Mouse (Mus musculus) thymus, postnatal 0 days (tissue): ENCODE measurements around the gene Platr17. TPM values are rescaled to one million over a fixed set of nuclear protein-coding genes. Genes with fewer than 3 reads are reported as not detected.
"Not testable (repeated sequence)": the region's sequence is repeated elsewhere in the genome, so short reads cannot be mapped to it uniquely, and the experiment has no call there.

Experiments used
- DNase-seq: peaks from one replicate; pipeline ENCODE4 v3.0.0-alpha.2; 2015; ENCODE audit warnings: low spot score
- polyA plus RNA-seq: library from polyadenylated mRNA; unstranded; fragments of >200 nt; fragmentation: Nextera tagmentation; extraction: Ambion mirVana; gene quantifications from 2 replicates; pipeline ENCODE4 v1.2.1, GENCODE M21; 2015

The Platr17 gene
- polyA plus RNA-seq, 1 experiment from 2014 or later = 1.9 TPM

- no peak for DNase-seq
Observed at GRCm38 (mm10) chr17:33902079-33902478, 2.9 kb upstream of the Platr17 start.

GRCm38 (mm10) chr17:33902491-33902890 lies 2.4 kb upstream of the Platr17 start:
- no peak for DNase-seq

GRCm38 (mm10) chr17:33903911-33904651 lies 854 bp upstream of the Platr17 start:
- DNase-seq = not testable (repeated sequence)

DNA sequence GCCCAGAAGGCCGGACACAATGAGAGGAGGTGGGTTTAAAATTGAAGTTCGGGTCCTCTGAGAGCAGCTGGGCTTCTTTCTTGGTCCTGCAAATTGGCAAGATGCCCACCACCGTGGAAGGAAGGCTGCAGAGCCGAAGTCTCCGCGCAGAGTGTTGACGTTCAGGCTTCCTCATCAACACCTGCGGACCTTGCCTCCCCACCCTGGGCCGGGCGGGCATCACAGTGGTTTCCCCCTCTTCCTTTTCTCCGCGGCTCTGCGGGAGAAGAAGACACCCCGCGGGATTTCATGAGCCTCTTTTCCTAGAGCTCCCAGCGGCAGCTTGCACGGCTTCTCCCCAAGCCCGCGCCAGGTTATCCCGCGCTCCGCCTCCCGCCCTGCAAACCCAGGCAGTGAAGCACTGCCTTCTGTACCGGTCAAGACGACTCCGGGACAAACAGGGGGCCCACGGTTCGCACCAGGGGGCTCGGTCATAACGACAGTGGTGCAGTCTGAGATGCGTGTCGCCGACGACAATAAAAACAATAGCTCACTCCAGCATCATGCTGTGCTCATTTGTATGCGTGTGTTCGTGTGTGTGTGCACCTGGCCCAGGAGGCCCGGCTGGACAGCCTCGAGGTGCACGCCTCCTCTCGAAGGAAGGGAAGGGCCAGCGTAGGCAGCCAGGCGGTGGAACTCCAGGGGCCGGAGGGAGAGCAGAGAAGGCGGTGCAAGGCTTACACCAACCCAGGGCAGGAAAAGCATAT lies 3.6 kb downstream of the Platr17 start:
- DNase-seq = peak; percentile 19

DNA sequence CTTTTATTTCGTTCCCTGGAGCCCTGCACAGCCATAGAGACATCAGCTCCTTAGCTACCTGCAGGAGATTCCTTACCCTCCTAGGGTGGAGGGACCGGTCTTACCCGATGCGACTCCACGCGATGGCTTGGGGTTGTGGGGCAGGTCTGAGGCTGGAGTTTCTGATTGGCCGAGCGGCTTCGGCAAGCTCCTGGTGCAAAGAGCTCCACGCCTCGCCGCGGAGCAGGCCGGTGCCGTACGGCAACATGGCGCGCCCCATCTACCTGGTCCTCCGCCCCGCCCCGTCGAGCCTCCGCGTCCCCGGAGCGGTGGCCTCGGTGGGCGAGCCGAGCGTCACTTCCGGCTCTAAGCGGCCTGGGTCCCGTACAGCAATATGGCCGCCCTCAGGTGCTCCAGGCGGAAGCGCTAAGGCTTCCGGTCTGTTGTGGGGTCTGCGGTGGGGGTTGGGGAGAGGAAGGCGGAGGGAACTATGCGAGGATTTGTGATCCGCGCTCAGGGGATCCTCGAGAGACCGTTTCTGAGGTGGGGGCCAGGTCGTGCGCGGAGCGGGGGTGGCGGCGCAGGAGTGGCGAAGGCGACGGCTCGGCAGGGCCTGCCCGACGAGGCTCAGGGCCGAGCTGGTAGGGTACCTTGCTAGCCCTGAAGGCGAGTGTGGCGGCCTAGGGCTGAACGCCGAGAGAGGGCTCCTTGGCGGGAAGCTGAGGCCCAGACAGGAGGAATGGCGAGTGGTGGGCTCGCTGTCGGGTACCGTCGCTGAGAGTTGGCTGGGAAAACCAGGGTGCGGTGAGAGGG lies 4.3 kb downstream of the Platr17 start, which contains the start of gene Daxx:
Daxx (plus strand) TSS at position 338 of the 792 bp plus-strand sequence.
- peak; percentile 99 for DNase-seq

GRCm38 (mm10) chr17:33909869-33910250 lies 4.9 kb downstream of the Platr17 start:
- peak; percentile 46 for DNase-seq

- DNase-seq = peak; percentile 29
Observed at GRCm38 (mm10) chr17:33910346-33911051, 5.6 kb downstream of the Platr17 start.

- no peak for DNase-seq
Observed at GRCm38 (mm10) chr17:33911052-33911812, 6.3 kb downstream of the Platr17 start.

- DNase-seq = no peak
Observed at GRCm38 (mm10) chr17:33911813-33912414, 7.0 kb downstream of the Platr17 start.

DNA sequence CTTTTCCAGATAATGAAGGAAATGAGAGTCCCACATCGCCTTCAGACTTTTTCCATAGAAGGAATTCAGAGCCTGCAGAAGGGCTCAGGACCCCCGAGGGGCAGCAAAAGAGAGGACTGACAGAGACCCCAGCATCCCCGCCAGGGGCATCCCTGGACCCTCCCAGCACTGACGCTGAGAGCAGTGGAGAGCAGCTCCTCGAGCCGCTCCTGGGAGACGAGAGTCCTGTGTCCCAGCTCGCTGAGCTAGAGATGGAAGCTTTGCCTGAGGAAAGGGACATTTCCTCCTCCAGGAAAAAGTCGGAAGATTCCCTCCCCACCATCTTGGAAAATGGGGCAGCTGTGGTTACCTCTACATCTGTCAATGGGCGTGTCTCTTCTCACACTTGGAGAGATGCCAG lies 8.3 kb downstream of the Platr17 start:
- DNase-seq = no peak

GRCm38 (mm10) chr17:33913905-33914304 lies 9.0 kb downstream of the Platr17 start:
- no peak for DNase-seq

DNA sequence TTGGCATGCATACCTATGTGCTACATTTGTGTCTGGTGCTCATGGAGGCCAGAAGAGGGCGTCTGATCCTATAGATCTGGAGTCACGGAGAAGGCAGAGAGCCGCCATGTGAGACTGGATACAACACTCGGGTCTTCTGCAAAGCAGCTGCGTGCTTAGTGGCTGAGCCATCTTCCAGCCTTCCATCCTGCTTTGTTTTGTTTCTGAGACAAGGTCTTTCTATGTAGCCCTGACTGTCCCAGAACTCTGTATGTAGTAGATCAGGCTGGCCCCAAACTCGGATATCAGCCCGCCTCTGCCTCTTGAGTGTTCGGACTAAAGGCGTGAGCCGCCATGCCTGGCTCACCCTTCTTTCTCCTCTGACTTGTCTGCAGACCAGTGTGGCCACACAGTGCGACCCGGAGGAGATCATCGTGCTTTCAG lies 10.0 kb downstream of the Platr17 start:
- DNase-seq = no peak

DNA sequence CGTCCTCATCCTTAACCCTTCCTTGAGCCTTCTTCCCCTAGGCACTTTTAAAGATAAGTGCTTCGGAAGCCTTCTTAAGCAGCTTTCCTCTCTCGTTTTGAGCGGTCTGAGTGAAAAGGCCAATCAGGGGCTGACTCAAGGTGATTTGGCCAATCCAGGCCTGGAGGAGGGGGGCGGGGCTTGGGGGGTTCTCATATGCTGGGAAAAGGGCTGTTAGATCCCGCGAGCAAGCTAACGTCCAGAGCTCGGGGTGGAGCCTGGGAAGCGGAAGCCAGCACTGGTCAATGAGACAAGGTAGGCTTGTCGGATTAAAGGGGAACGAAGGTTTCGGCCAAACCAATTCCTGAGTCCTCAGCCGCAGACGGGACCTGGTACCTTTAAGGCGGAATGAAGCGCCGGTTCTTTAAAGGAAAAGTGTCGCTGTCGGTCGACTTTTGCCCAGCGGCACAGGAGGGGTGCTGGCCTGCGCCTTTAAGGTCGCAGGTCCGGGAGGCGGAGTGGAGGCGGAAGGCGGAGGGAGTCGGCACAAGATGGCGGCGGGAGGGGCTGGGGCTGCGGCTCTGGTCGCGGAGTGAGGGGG lies 10.8 kb downstream of the Platr17 start, which contains the start of the genes Tapbp and Zbtb22:
Tapbp (plus strand) TSS at position 229 of the 580 bp plus-strand sequence.
Zbtb22 (plus strand) TSS at position 234 of the 580 bp plus-strand sequence.
- peak; percentile 97 for DNase-seq

DNA sequence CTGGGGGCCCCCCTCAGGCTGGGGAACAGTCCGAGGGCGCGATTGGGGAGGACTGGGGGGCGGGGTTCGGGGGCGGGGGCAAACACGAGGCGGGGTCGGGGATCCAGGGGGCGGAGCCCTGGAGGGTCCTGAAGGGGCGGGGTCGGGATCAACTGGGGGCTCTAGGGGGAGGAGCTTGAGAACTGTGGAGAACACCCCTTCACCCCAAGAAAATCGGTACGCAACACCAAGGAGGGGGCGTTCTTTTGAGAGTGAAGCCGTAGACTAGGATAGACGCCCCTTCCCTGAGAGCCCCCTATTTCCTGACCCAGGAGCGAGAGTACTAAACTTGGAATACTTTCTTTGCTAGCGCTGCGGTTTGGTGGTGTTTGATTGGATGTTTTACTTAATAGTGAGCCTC lies 11.4 kb downstream of the Platr17 start:
- peak; percentile 83 for DNase-seq

DNA sequence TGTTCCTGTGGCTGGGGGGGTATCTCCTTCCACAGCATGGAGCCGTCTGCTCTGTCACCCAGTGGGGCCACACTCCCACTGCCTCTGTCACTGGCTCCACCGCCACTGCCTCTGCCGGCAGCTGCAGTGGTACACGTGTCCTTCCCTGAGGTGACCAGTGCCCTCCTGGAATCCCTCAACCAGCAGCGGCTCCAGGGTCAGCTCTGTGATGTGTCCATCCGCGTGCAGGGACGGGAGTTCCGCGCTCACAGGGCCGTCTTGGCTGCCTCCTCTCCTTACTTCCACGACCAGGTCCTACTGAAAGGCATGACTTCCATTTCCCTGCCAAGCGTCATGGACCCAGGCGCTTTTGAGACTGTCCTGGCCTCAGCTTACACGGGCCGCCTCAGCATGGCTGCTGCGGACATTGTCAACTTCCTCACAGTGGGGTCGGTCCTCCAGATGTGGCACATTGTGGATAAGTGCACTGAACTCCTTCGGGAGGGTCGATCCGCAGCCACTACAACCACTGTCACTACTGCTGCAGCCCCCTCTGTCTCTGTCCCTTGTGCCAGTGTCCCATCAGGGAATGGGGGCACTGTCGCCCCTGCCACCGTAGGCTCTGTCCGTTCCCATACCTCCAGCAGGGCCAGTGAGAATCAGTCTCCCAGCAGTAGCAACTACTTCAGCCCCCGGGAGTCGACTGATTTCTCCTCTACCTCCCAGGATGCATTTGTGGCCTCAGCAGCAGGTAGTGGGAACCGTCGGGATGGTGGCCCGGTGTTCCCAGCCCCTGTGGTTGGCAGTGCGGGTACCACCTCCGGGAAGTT lies 12.1 kb downstream of the Platr17 start:
- no peak for DNase-seq

GRCm38 (mm10) chr17:33917656-33918292 lies 12.8 kb downstream of the Platr17 start:
- no peak for DNase-seq

- no peak for DNase-seq
Observed at GRCm38 (mm10) chr17:33918293-33919203, 13.6 kb downstream of the Platr17 start.
